Mouse (Mus musculus) bone marrow, adult 2 months (tissue): ENCODE data around the gene Sec13.

Experiments used
- CTCF ChIP-seq: fragments of 200-500 bp; IDR thresholded peaks from 2 replicates; pipeline ENCODE4 v1.5.1; 2011; ENCODE audit warnings: low read length, control low read depth; ENCODE audit not compliant: control insufficient read depth, insufficient read depth
- POLR2A ChIP-seq: fragments of 200-500 bp; IDR thresholded peaks from 2 replicates; pipeline ENCODE4 v1.6.1; 2011; ENCODE audit warnings: low read depth, mild to moderate bottlenecking, control low read depth, low read length, borderline replicate concordance; ENCODE audit not compliant: control insufficient read depth

GRCm38 (mm10) chr6:113714797-113715196 lies 25.7 kb downstream of the Sec13 start:
- TF ChIP-seq POLR2A (no peak), CTCF (no peak)
